Comparison of ENCODE assay signal across 20 mouse cellular contexts in the genomic region with DNA sequence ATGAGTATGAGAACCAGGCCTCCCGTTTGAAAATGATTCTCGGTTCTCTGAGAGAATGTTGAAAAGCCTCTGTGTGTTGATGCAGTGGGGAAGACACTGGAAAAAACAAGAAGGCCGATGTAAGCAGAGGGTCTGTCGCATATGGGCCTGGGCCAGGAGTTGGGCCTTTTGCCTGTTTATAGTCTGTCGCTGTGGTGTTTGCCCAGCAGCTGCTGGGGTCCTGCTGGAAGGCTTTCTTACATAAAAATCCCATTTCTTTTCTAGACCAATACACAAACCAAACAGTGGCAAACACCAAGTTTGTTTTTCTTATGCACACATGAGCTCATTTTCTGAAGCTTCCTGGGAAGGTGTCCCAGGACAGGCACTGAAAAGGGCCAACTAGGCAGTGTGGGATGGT.
A peak's percentile ranks its signal among the peaks of the same experiment; 100 is the strongest.
DNase-seq lines count a peak whose midpoint lies in the region; ATAC-seq and TF ChIP-seq lines count a peak whose summit lies in the region.
"Had no signal": no experiment of that assay in that cellular context is flagged by ENCODE, and none has a peak within 500 bp of the region (broad histone marks: within the 10 kb centered on the region; RNA-seq: fewer than 3 reads in every experiment).

No protein-coding gene starts in this region.

- ATAC-seq in hindbrain, embryonic 13.5 days (ENCODE audit: low FRiP score): no peak
- no peak for ATAC-seq in hindbrain, postnatal 0 days
- ATAC-seq in midbrain, embryonic 14.5 days (ENCODE audit: low FRiP score, low TSS enrichment): no peak
- ATAC-seq: forebrain, embryonic 15.5 days; Patski had no signal

- no peak overlapping the region for H3K27ac ChIP-seq in heart, adult 2 months
- 0 out of 2 replicates have a peak overlapping the region, but pooled peaks have one; percentile 10 for H3K27ac ChIP-seq in hindbrain, embryonic 13.5 days
- H3K27ac ChIP-seq in hindbrain, postnatal 0 days: no peak overlapping the region
- H3K27ac ChIP-seq in midbrain, embryonic 10.5 days (replicated peaks): peak overlapping the region; percentile 70
- H3K27ac ChIP-seq in midbrain, embryonic 14.5 days (replicated peaks; ENCODE audit: low read depth, low read length): no peak overlapping the region
- H3K27ac ChIP-seq: forebrain, embryonic 15.5 days had no signal

- peaks cover 3% of the 10 kb centered on the region for H3K4me1 ChIP-seq in heart, adult 2 months (ENCODE audit: control insufficient read depth, insufficient read depth, low read length)
- H3K4me1 ChIP-seq in hindbrain, embryonic 13.5 days (replicated peaks): peaks cover 6% of the 10 kb centered on the region; the same call in 1 of the 2 replicates
- no peaks in the 10 kb centered on the region for H3K4me1 ChIP-seq in hindbrain, postnatal 0 days (ENCODE audit: insufficient read depth, low read length)
- H3K4me1 ChIP-seq in midbrain, embryonic 10.5 days: peaks cover 17% of the 10 kb centered on the region
- peaks cover 3% of the 10 kb centered on the region; the same call in 1 of the 2 replicates for H3K4me1 ChIP-seq in midbrain, embryonic 14.5 days (ENCODE audit: control insufficient read depth, insufficient read depth, low read length)
- H3K4me1 ChIP-seq: forebrain, embryonic 15.5 days had no signal

- no peaks in the 10 kb centered on the region for H3K27me3 ChIP-seq in heart, adult 2 months (ENCODE audit: control insufficient read depth, insufficient read depth, low read length)
- H3K27me3 ChIP-seq in hindbrain, embryonic 13.5 days: no peaks in the 10 kb centered on the region
- H3K27me3 ChIP-seq in hindbrain, postnatal 0 days (ENCODE audit: insufficient read depth, low read length): no peaks in the 10 kb centered on the region
- no peaks in the 10 kb centered on the region for H3K27me3 ChIP-seq in midbrain, embryonic 10.5 days (ENCODE audit: low read depth, poor library complexity, severe bottlenecking)
- no peaks in the 10 kb centered on the region for H3K27me3 ChIP-seq in midbrain, embryonic 14.5 days (ENCODE audit: control insufficient read depth, insufficient read depth, low read length)
- H3K27me3 ChIP-seq: CH12.LX; forebrain, embryonic 15.5 days; Patski had no signal

- H3K36me3 ChIP-seq in heart, adult 2 months (ENCODE audit: control insufficient read depth, insufficient read depth, low read length): peaks cover 18% of the 10 kb centered on the region
- no peaks in the 10 kb centered on the region for H3K36me3 ChIP-seq in hindbrain, embryonic 13.5 days
- H3K36me3 ChIP-seq in hindbrain, postnatal 0 days (ENCODE audit: insufficient read depth, low read length): no peaks in the 10 kb centered on the region
- H3K36me3 ChIP-seq in midbrain, embryonic 10.5 days: no peaks in the 10 kb centered on the region
- H3K36me3 ChIP-seq in midbrain, embryonic 14.5 days (ENCODE audit: control insufficient read depth, insufficient read depth, low read length): peaks cover 4% of the 10 kb centered on the region; the same call in 1 of the 2 replicates
- H3K36me3 ChIP-seq: forebrain, embryonic 15.5 days; G1E had no signal

- no peak for TF ChIP-seq EP300 in heart, adult 2 months (IDR thresholded peaks at IDR 0.05; ENCODE audit: insufficient read depth, low read depth, low read length)

- no peak for TF ChIP-seq CTCF in heart, adult 2 months (IDR thresholded peaks at IDR 0.05)
- TF ChIP-seq CTCF in hindbrain, postnatal 0 days (IDR thresholded peaks at IDR 0.05; ENCODE audit: low read depth): no peak

- H3K79me2 ChIP-seq in heart, adult 2 months (replicated peaks; ENCODE audit: control insufficient read depth, insufficient read depth, low read length): peaks cover 1% of the 10 kb centered on the region; the same call in 1 of the 2 replicates

- H3K9me3 ChIP-seq in hindbrain, embryonic 13.5 days: no peaks in the 10 kb centered on the region
- H3K9me3 ChIP-seq in hindbrain, postnatal 0 days (ENCODE audit: low read length): no peaks in the 10 kb centered on the region
- H3K9me3 ChIP-seq in midbrain, embryonic 10.5 days (replicated peaks): no peaks in the 10 kb centered on the region
- H3K9me3 ChIP-seq in midbrain, embryonic 14.5 days (ENCODE audit: control insufficient read depth, low read length): no peaks in the 10 kb centered on the region
- H3K9me3 ChIP-seq: forebrain, embryonic 15.5 days; G1E had no signal

- no peak overlapping the region for H3K4me2 ChIP-seq in hindbrain, embryonic 13.5 days
- H3K4me2 ChIP-seq in hindbrain, postnatal 0 days (ENCODE audit: low read depth, low read length): no peak overlapping the region
- no peak overlapping the region for H3K4me2 ChIP-seq in midbrain, embryonic 14.5 days (ENCODE audit: low read length)
- H3K4me2 ChIP-seq: forebrain, embryonic 15.5 days; heart, embryonic 11.5 days had no signal

- WGBS in heart, adult 2 months: 85% methylated on average over 5 of the region's 5 CpGs
- WGBS in hindbrain, embryonic 13.5 days: 83% methylated on average over 5 of the region's 5 CpGs
- 60% methylated on average over 5 of the region's 5 CpGs for WGBS in hindbrain, postnatal 0 days
- 85% methylated on average over 5 of the region's 5 CpGs for WGBS in midbrain, embryonic 10.5 days
- 84% methylated on average over 5 of the region's 5 CpGs for WGBS in midbrain, embryonic 14.5 days

- TF ChIP-seq POLR2A in heart, adult 2 months (IDR thresholded peaks at IDR 0.05; ENCODE audit: insufficient read depth, low read depth, low read length): no peak

- intact Hi-C loops in heart, adult 2 months (cut with DNase I): no loop called here

- no peak overlapping the region for H3K4me3 ChIP-seq in heart, adult 2 months
- no peak overlapping the region for H3K4me3 ChIP-seq in hindbrain, embryonic 13.5 days
- H3K4me3 ChIP-seq in hindbrain, postnatal 0 days (ENCODE audit: low read length): no peak overlapping the region
- H3K4me3 ChIP-seq in midbrain, embryonic 10.5 days: no peak overlapping the region
- no peak overlapping the region for H3K4me3 ChIP-seq in midbrain, embryonic 14.5 days (replicated peaks; ENCODE audit: low read depth, low read length)
- H3K4me3 ChIP-seq: forebrain, embryonic 15.5 days had no signal

- peak; percentile 60 for DNase-seq in heart, adult 11 months
- no peak for DNase-seq in heart, adult 2 months
- DNase-seq in hindbrain, postnatal 0 days (ENCODE audit: low spot score): no peak
- peak; percentile 51 for DNase-seq in lung, postnatal 10 days
- no peak for DNase-seq in lung, adult 18-20 months
- DNase-seq in midbrain, embryonic 10.5 days (ENCODE audit: low spot score): no peak
- no peak for DNase-seq in midbrain, embryonic 14.5 days
- DNase-seq: adrenal gland, postnatal 10 days; adrenal gland, postnatal 36 days; B cell, adult 2 months; cerebellum, adult 18-20 months; cerebellum, adult 9-10 months; cerebellum, postnatal 14 days; gastrocnemius, postnatal 25 days had no signal

- no peak overlapping the region for H3K9ac ChIP-seq in heart, adult 2 months (ENCODE audit: low read depth, low read length)
- H3K9ac ChIP-seq in hindbrain, embryonic 13.5 days: no peak overlapping the region
- H3K9ac ChIP-seq in hindbrain, postnatal 0 days (replicated peaks; ENCODE audit: low read length): no peak overlapping the region
- H3K9ac ChIP-seq in midbrain, embryonic 14.5 days (replicated peaks; ENCODE audit: low read length): no peak overlapping the region
- H3K9ac ChIP-seq: forebrain, embryonic 15.5 days had no signal

Comparison
In these comparisons a context has a peak if more than half of its experiments do, and no peak if none do; other contexts are left out.
1. DNase-seq: peak in heart, adult 11 months (single experiment) and lung, postnatal 10 days (single experiment); none in heart, adult 2 months (0 of 2), hindbrain, postnatal 0 days (single experiment), lung, adult 18-20 months (0 of 2), midbrain, embryonic 10.5 days (single experiment) and midbrain, embryonic 14.5 days (single experiment).
2. H3K27ac ChIP-seq: peak in hindbrain, embryonic 13.5 days (single experiment) and midbrain, embryonic 10.5 days (single experiment); none in heart, adult 2 months (single experiment), hindbrain, postnatal 0 days (single experiment) and midbrain, embryonic 14.5 days (single experiment).